Mouse (Mus musculus): Measurements from ENCODE around the gene Macrod2.

DNA sequence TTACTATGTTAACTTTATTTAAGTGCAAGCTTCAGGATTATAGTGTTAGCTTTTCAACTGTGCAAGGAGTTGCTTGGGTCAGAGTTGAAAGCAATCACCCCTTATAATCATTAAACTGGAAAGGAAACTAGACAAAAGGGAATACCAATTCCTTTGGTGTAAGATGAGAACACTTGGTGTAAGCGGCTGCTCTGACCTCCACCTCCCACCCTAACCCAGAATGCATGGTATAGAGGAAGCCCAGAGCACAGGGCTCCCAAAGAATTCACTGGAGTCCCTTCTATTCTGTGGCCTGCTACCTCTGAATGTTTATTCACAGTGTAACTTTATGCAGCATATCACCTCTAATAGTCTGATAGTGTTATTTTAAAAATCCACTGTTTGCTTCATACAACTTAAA, 517.1 kb downstream of the Macrod2 start:
- TF ChIP-seq GATA1 (IDR thresholded peaks at IDR 0.05; ENCODE audit: borderline replicate concordance, low read length), result no peak
- no peak for TF ChIP-seq FLI1 (IDR thresholded peaks at IDR 0.05; ENCODE audit: low read length)

Measured in megakaryocyte, embryonic 14.5 days (primary cell).